Mouse (Mus musculus) spleen, embryonic (tissue): ENCODE results near the gene Mknk2.

Experiments used
- CTCF ChIA-PET: fragments of 350-600 bp; sonication (Branson Sonifier 250); formaldehyde crosslinking; loops from one replicate; lab custom pipeline; 2022; lab: Charles Lee

The Mknk2 gene

DNA sequence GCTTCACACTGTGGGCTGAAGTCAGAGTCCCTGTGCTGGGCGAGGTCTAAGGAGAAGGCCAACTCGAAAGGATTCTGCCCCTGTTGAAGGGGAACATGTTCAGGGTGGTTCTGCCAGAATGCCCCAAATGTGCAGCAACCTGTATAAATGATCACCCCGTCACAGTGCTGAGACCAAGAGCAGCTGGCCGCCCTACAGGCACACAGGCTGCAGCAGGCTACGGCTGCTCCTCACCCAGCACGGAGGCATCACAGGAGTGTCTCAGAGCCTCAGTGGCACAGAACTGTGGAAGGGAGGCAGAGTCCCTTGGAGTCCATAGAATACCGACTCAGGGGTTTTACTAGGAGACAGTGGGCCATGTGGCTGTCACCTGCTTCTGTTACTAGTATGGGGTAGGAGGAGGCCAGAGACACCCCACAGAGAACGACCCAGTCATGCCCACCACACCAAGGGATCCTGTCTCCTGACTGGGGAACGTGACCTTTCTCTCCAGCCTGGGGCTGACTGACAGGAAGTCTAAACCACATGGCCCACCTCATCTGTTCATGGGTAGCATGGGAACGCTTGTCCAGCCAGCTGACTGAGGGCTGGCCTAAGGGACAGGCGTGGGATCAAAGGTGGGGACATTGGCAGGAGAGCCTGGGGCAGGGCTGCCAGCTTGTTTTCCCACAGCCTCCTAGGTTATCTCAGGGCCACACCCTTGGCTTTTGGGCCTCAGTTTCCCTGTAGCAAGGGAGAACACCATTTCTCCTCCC is 5.8 kb downstream of the Mknk2 start:
- CTCF ChIA-PET: no interaction called here

GRCm38 (mm10) chr10:80671251-80671650 is 6.7 kb downstream of the Mknk2 start:
- CTCF ChIA-PET: interaction anchor here (0.6 kb wide), 1 partner anchor 87 kb away, joined by 3 read pairs; no protein-coding TSS in a partner anchor

DNA sequence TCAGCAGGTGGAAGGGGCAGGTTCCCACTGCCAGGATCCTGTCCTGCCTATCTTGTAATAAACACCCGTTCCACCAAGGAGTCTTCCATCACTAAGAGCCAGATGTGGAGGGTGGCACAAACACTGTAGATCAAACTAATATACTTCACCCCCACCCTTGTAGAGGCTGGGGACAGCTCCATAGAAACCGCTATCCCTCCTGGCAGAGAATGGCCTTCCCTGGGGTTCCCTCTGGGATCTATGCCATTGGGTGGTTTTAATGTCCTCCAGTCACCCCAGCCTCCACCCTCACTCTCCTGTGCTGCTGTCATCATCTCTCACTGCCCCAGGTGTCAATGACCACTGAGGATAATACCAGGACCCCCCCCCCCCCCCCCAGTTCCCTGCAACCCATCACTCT is 7.4 kb downstream of the Mknk2 start:
- CTCF ChIA-PET: interaction anchor here (0.6 to 0.7 kb wide), 2 partner anchors 19 to 86 kb away, joined by 3 to 8 read pairs; no protein-coding TSS in a partner anchor

DNA sequence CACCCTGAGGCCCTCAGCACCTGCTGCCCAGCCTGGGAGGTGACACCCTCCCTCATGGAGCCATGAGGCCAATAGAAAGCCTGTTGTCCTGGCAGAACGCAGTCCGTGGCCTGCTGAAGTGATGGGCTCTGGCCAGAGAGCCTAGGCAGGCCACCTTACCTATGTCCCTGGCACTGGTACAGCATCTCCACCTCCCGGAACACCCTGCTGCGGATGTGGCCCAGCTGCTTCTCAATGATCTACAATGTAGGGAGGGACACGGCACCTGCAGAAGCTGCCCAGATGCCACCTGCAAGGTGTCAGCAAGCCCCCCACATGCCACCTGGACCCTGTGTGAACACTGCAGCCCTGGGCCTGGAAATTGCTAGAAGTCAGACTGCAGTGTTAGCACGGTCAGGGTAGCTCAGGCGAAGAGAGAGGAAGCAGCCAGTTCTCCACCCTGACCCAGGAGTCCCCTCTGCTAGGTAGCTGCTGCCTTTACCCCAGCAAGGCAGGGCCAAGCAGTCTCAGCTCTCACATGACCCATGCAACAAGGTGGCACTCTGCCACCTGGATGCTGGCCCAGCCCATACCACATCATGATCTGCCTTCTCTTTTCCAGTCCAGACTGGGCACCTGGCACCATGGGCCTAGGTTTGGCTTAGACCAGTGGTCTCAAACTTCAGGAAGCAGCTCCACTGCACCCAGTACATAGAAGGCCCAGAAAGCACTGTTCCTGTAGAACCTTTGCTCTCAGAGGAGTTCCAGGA is 8.0 kb downstream of the Mknk2 start:
- CTCF ChIA-PET: interaction anchor here (0.6 to 1.1 kb wide), 4 partner anchors 12 to 37 kb away, joined by 3 to 8 read pairs (median 4); no protein-coding TSS in a partner anchor

- CTCF ChIA-PET: interaction anchor here (0.8 to 1.1 kb wide), 2 partner anchors 10 to 13 kb away, joined by 3 read pairs; no protein-coding TSS in a partner anchor
Observed at GRCm38 (mm10) chr10:80669018-80669417, 8.9 kb downstream of the Mknk2 start.

DNA sequence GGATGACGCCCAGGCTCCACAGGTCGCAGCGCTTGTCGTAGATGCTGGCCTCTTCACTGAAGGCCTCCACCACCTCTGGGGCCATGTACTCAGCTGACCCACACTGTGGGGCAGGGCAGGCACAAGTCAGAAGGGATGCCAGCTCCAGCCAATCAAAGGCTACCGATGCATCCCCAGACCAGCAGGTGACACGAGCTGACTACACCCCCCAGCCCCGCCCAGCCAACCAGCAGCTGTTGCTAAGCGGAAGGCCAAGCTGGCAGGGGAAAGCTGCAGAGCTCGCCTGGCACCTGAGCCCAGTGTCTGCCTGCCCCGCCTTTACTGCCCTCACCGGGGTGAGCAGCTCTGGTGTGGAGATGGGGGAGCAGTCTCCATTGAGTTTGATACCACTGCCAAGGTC is 9.3 kb downstream of the Mknk2 start:
- CTCF ChIA-PET: interaction anchor here (0.8 to 1.0 kb wide), 2 partner anchors 9 kb away, joined by 3 read pairs; partner anchors contain the start of gene Mknk2

DNA sequence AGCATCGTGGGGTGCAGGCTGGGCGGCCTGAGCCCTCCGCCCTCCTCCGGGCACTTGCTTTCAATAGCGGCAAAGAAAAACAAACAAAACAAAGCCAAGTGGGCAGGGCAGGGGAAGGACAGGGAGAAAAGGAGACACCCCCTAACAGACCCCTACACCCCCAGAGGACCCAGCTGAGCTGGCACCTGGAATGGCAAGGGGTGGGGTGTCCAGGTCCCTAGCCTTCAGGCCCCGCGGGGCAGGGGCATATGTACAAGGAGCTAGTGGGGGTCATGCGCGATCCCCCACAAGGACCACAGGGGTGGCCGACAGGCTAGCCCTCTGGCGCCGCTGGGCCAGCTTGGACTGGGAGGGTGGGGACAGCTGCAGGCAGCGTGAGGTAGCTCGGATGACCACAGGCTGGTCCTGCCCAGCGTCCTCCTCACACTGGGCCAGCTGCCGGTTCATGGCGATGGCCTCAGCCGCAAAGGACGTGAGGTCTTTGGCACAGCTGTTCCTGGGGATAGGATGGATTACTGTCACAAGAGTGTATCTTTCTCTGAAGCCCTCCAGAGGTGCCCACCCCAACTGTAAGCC is 11.0 kb downstream of the Mknk2 start:
- CTCF ChIA-PET: interaction anchor here (1.2 kb wide), 1 partner anchor 15 kb away, joined by 4 read pairs; no protein-coding TSS in a partner anchor

- CTCF ChIA-PET: interaction anchor here (0.8 kb wide), 1 partner anchor 16 kb away, joined by 3 read pairs; no protein-coding TSS in a partner anchor
Observed at GRCm38 (mm10) chr10:80665981-80666733, 11.8 kb downstream of the Mknk2 start.

GRCm38 (mm10) chr10:80665459-80665858 is 12.5 kb downstream of the Mknk2 start:
- CTCF ChIA-PET: no interaction called here

DNA sequence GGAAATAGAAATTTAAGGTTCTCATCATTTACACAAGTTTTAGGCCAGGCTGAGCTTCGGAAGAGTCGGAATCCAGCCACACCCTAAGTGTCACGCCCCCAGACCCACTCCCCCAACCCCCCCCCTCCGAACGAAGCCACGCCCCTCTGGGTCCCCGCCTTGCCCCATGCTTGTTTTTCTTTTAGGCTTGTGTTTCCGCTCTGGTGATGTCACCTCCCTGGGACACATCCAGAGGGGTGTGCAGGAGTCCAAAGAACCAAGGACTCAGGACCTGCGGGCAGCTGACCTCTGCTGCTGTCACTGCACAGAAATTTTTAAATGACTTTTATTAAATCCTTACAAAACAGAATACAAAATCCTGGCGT is 12.9 kb downstream of the Mknk2 start:
- CTCF ChIA-PET: interaction anchor here (0.6 to 0.7 kb wide), 2 partner anchors 9 to 28 kb away, joined by 3 to 9 read pairs; no protein-coding TSS in a partner anchor

GRCm38 (mm10) chr10:80664197-80665015 is 13.5 kb downstream of the Mknk2 start:
- CTCF ChIA-PET: interaction anchor here (0.6 to 0.7 kb wide), 4 partner anchors 9 to 158 kb away, joined by 3 to 9 read pairs (median 4); no protein-coding TSS in a partner anchor

DNA sequence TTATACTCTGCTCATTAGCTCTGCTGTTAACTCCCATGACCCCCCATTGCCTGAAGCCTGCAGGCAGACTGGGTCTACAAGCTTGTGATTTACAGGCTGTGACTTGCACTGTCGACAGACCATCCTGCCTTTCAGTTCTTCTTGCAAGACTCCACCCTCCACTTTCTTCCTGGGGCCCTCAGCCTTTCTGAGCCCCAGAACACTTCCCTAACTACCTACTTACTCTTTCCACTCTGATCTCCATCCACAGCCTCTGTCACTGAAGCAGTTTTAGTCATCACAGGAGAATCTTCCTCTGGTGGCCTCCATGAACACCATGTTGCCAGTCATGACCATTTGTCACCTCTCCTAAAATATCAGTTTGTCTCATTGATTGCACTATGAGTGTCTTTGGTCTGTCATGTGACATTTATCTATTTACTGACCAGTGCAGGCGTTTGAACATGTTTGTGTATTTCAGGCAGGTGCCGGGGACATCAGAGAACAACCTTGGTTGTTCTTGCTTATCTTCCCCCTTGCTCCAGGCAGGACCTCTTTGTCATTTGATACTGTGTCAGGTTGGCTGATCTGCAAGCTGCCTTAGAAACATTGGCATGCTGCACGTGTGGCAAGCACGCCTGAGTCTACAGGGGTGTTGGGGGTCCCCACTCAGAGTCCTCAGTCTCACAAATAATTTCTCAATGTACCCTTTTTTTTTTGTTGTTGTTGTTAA is 14.3 kb downstream of the Mknk2 start:
- CTCF ChIA-PET: interaction anchor here (0.6 kb wide), 2 partner anchors 19 to 159 kb away, joined by 3 to 5 read pairs; no protein-coding TSS in a partner anchor

DNA sequence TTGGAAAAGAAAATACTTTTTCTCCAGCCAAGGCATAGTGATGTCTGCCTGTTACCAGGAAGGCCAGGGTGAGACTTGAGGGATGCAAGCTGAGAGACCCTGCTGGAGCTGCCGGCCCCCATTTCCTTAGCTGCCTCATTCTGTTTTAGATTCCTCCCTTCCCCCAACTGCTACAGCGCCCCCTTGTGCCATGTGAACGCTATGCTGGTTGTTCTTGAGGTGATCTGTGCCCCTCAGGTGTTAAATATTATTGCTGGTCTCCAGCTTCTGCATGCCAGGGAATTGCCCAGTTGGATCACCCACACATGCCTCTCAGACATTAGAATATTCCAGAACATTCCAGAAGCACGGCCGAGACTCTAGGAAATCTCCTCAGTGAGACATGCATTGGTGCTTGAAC is 16.8 kb downstream of the Mknk2 start:
- CTCF ChIA-PET: interaction anchor here (0.7 to 3.2 kb wide), 4 partner anchors 14 to 100 kb away, joined by 3 to 26 read pairs (median 5); partner anchors contain the start of gene Mknk2

GRCm38 (mm10) chr10:80659213-80659612 is 18.7 kb downstream of the Mknk2 start:
- CTCF ChIA-PET: interaction anchor here (1.0 to 3.2 kb wide), 3 partner anchors 10 to 93 kb away, joined by 3 to 26 read pairs (median 3); no protein-coding TSS in a partner anchor

GRCm38 (mm10) chr10:80658841-80659202 is 19.1 kb downstream of the Mknk2 start:
- CTCF ChIA-PET: interaction anchor here (1.0 to 3.2 kb wide), 3 partner anchors 10 to 93 kb away, joined by 3 to 26 read pairs (median 3); no protein-coding TSS in a partner anchor

DNA sequence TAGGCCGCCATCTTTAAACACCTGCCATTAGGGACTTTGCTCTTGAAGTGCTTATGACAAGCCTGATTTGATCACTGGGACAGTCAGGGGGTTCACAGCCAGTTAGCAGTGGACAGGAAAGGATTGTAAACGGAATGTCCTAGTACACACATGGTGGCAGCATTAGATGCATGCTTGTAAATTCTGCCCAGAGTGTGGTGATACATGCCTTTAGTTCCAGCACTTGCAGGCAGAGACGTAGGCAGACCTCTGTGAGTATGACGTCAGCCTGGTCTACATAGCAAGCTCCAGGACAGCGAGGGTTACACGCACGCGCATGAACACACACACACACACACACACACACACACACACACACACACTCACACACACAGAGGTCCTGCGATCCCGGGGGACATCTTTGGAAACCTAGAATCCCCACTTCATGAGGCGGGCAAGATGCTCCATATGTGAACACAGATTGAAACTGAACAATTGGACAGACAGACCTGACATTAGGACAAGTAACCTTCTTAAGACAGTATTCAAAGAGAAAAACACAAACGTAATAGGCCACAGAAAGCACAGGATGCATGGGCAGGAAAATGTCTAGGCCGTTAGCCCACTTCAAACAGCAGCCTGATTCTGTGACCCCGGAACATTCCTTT is 19.6 kb downstream of the Mknk2 start:
- CTCF ChIA-PET: interaction anchor here (0.8 to 1.0 kb wide), 3 partner anchors 11 to 96 kb away, joined by 3 to 4 read pairs (median 3); no protein-coding TSS in a partner anchor

DNA sequence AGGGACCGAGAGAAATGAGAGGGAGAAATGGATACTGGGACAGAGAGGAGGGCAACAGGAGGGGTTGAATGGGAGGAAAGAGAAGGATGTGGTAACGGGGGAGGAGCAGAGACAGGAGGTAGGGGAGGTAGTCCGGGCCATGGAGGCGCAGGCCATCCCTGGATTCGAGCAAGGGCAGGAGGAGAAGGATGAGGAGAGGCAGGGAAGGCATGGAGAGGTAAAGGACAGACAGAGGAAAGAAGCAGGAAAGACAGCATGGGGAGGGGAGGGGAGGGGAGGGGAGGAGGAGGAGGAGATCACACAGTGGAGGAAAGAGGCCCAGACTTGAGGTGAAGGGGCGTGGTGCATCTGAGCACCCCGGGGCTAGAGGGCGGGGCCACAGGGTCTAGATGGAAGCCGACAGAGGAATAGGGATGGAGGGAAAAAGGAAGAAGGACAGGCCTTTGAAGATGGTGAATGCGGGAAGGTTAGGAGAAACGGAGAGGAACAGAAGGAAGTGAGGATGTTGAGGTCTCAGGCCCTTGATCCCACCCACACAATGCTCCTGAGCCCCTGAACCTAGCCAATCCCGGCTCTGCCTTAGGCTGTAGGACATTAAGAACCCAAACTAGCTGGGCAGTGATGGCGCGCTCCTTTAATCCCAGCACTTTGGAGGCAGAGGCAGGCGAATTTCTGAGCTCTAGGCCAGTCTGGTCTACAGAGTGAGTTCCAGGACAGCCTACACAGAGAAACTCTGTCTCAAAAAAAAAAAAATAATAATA is 20.9 kb downstream of the Mknk2 start, which contains the start of gene Btbd2:
TSS of gene Btbd2 (minus strand) at position 209 of the 761 bp plus-strand sequence.
- CTCF ChIA-PET: interaction anchor here (0.8 kb wide), 1 partner anchor 13 kb away, joined by 4 read pairs; no protein-coding TSS in a partner anchor
